Mouse (Mus musculus): ENCODE data around the gene Sorcs2. TPM values are rescaled to one million over a fixed set of nuclear protein-coding genes. Genes with fewer than 3 reads are reported as not detected.
A peak's percentile ranks its signal among the peaks of the same experiment; 100 is the strongest.

Gene Sorcs2
- total and polyA plus RNA-seq, 2 experiments from 2014 or later, result 12.4 to 50.3 TPM

- WGBS, result 62% methylated on average over 6 of the region's 6 CpGs
- peaks cover 47% of the 10 kb centered on the region for H3K36me3 ChIP-seq (ENCODE audit: insufficient read depth, low read length)
These were observed 408.4 kb downstream of the Sorcs2 start for GRCm38 (mm10) chr5:35989506-35989905.

GRCm38 (mm10) chr5:35988085-35988484 lies 409.9 kb downstream of the Sorcs2 start:
- Histone ChIP-seq H3K27ac (no peak overlapping the region), H3K9me3 (ENCODE audit: low read length) (no peaks in the 10 kb centered on the region), H3K27me3 (ENCODE audit: insufficient read depth, low read length) (no peaks in the 10 kb centered on the region), H3K4me1 (ENCODE audit: insufficient read depth, low read length) (no peaks in the 10 kb centered on the region), H3K4me2 (ENCODE audit: low read depth, low read length) (no peak overlapping the region), H3K4me3 (ENCODE audit: low read length) (no peak overlapping the region), H3K9ac (replicated peaks; ENCODE audit: low read length) (no peak overlapping the region), H3K36me3 (ENCODE audit: insufficient read depth, low read length) (peaks cover 46% of the 10 kb centered on the region)
- ATAC-seq (no peak), DNase-seq (ENCODE audit: low spot score) (no peak)
- 89% methylated on average over 8 of the region's 8 CpGs for WGBS
- no peak for TF ChIP-seq CTCF (IDR thresholded peaks at IDR 0.05; ENCODE audit: low read depth)

More at GRCm38 (mm10) chr5:35989506-35989905, 408.4 kb downstream of the Sorcs2 start:
- H3K27ac ChIP-seq, result no peak overlapping the region
- no peak overlapping the region for H3K4me2 ChIP-seq (ENCODE audit: low read depth, low read length)
- ATAC-seq, result no peak
- TF ChIP-seq CTCF (IDR thresholded peaks at IDR 0.05; ENCODE audit: low read depth), result no peak
- H3K4me3 ChIP-seq (ENCODE audit: low read length), result no peak overlapping the region
- H3K9ac ChIP-seq (replicated peaks; ENCODE audit: low read length), result no peak overlapping the region
- no peak for DNase-seq (ENCODE audit: low spot score)
- no peaks in the 10 kb centered on the region for H3K27me3 ChIP-seq (ENCODE audit: insufficient read depth, low read length)
- no peaks in the 10 kb centered on the region for H3K9me3 ChIP-seq (ENCODE audit: low read length)
- H3K4me1 ChIP-seq (ENCODE audit: insufficient read depth, low read length), result no peaks in the 10 kb centered on the region

- DNase-seq (ENCODE audit: low spot score) (no peak), ATAC-seq (no peak)
- H3K4me2 ChIP-seq (ENCODE audit: low read depth, low read length), result no peak overlapping the region
- H3K27ac ChIP-seq, result no peak overlapping the region
- no peaks in the 10 kb centered on the region for H3K4me1 ChIP-seq (ENCODE audit: insufficient read depth, low read length)
- WGBS, result 74% methylated on average over 8 of the region's 8 CpGs
- H3K36me3 ChIP-seq (ENCODE audit: insufficient read depth, low read length), result peaks cover 43% of the 10 kb centered on the region
- H3K9ac ChIP-seq (replicated peaks; ENCODE audit: low read length), result no peak overlapping the region
- TF ChIP-seq CTCF (IDR thresholded peaks at IDR 0.05; ENCODE audit: low read depth), result no peak
- no peak overlapping the region for H3K4me3 ChIP-seq (ENCODE audit: low read length)
- H3K27me3 ChIP-seq (ENCODE audit: insufficient read depth, low read length), result no peaks in the 10 kb centered on the region
- no peaks in the 10 kb centered on the region for H3K9me3 ChIP-seq (ENCODE audit: low read length)
These were observed 412.3 kb downstream of the Sorcs2 start for GRCm38 (mm10) chr5:35985611-35986010.

- Histone ChIP-seq H3K4me2 (ENCODE audit: low read depth, low read length) (no peak overlapping the region), H3K4me1 (ENCODE audit: insufficient read depth, low read length) (no peaks in the 10 kb centered on the region), H3K4me3 (ENCODE audit: low read length) (no peak overlapping the region), H3K36me3 (ENCODE audit: insufficient read depth, low read length) (peaks cover 31% of the 10 kb centered on the region), H3K9me3 (ENCODE audit: low read length) (no peaks in the 10 kb centered on the region), H3K27me3 (ENCODE audit: insufficient read depth, low read length) (no peaks in the 10 kb centered on the region), H3K27ac (no peak overlapping the region), H3K9ac (replicated peaks; ENCODE audit: low read length) (no peak overlapping the region)
- ATAC-seq (0 out of 2 replicates have a peak, but pooled peaks have one; percentile 62), DNase-seq (ENCODE audit: low spot score) (peak; percentile 88)
- 35% methylated on average over 4 of the region's 4 CpGs for WGBS
- TF ChIP-seq CTCF (IDR thresholded peaks at IDR 0.05; ENCODE audit: low read depth), result peak; percentile 98
These were observed 416.0 kb downstream of the Sorcs2 start for GRCm38 (mm10) chr5:35981976-35982375.

GRCm38 (mm10) chr5:35981341-35981740 lies 416.6 kb downstream of the Sorcs2 start:
- no peaks in the 10 kb centered on the region for H3K9me3 ChIP-seq (ENCODE audit: low read length)
- DNase-seq (ENCODE audit: low spot score) (peak; percentile 42), ATAC-seq (no peak)
- no peak overlapping the region for H3K9ac ChIP-seq (replicated peaks; ENCODE audit: low read length)
- no peak for TF ChIP-seq CTCF (IDR thresholded peaks at IDR 0.05; ENCODE audit: low read depth)
- WGBS, result 60% methylated on average over 5 of the region's 5 CpGs
- H3K4me1 ChIP-seq (ENCODE audit: insufficient read depth, low read length), result no peaks in the 10 kb centered on the region
- no peak overlapping the region for H3K4me3 ChIP-seq (ENCODE audit: low read length)
- no peaks in the 10 kb centered on the region for H3K27me3 ChIP-seq (ENCODE audit: insufficient read depth, low read length)
- no peak overlapping the region for H3K4me2 ChIP-seq (ENCODE audit: low read depth, low read length)
- no peak overlapping the region for H3K27ac ChIP-seq
- peaks cover 35% of the 10 kb centered on the region for H3K36me3 ChIP-seq (ENCODE audit: insufficient read depth, low read length)

- Histone ChIP-seq H3K4me2 (ENCODE audit: low read depth, low read length) (no peak overlapping the region), H3K27ac (no peak overlapping the region), H3K27me3 (ENCODE audit: insufficient read depth, low read length) (no peaks in the 10 kb centered on the region), H3K9ac (replicated peaks; ENCODE audit: low read length) (no peak overlapping the region), H3K9me3 (ENCODE audit: low read length) (no peaks in the 10 kb centered on the region), H3K4me1 (ENCODE audit: insufficient read depth, low read length) (no peaks in the 10 kb centered on the region), H3K36me3 (ENCODE audit: insufficient read depth, low read length) (peaks cover 36% of the 10 kb centered on the region), H3K4me3 (ENCODE audit: low read length) (no peak overlapping the region)
- no peak for TF ChIP-seq CTCF (IDR thresholded peaks at IDR 0.05; ENCODE audit: low read depth)
- no peak for ATAC-seq
- DNase-seq (ENCODE audit: low spot score), result no peak
- WGBS, result 78% methylated on average over 5 of the region's 5 CpGs
These were observed 417.4 kb downstream of the Sorcs2 start for GRCm38 (mm10) chr5:35980542-35980941.

GRCm38 (mm10) chr5:35975681-35976080 lies 422.3 kb downstream of the Sorcs2 start:
- peak; percentile 89 for TF ChIP-seq CTCF (IDR thresholded peaks at IDR 0.05; ENCODE audit: low read depth)

More at GRCm38 (mm10) chr5:35975681-35976080, 422.3 kb downstream of the Sorcs2 start:
- DNase-seq (ENCODE audit: low spot score) (peak; percentile 87), ATAC-seq (peak; percentile 70)
- H3K36me3 ChIP-seq (ENCODE audit: insufficient read depth, low read length), result peaks cover 35% of the 10 kb centered on the region
- H3K4me2 ChIP-seq (ENCODE audit: low read depth, low read length), result no peak overlapping the region
- H3K4me3 ChIP-seq (ENCODE audit: low read length), result no peak overlapping the region
- WGBS, result 13% methylated on average over 5 of the region's 5 CpGs
- no peaks in the 10 kb centered on the region for H3K27me3 ChIP-seq (ENCODE audit: insufficient read depth, low read length)
- no peaks in the 10 kb centered on the region for H3K4me1 ChIP-seq (ENCODE audit: insufficient read depth, low read length)
- H3K27ac ChIP-seq, result no peak overlapping the region
- no peaks in the 10 kb centered on the region for H3K9me3 ChIP-seq (ENCODE audit: low read length)
- H3K9ac ChIP-seq (replicated peaks; ENCODE audit: low read length), result no peak overlapping the region
